Mouse (Mus musculus) adrenal gland, adult (tissue): ENCODE data around the gene Nudt22.

Experiments used
- DNase-seq, 2 experiments: peaks; one replicate each; pipeline ENCODE4 v3.0.0; 2022 to 2023; ENCODE audit warnings: low spot score in 1 of 2; ENCODE audit not compliant: inconsistent age in 2 of 2

The Nudt22 gene

DNA sequence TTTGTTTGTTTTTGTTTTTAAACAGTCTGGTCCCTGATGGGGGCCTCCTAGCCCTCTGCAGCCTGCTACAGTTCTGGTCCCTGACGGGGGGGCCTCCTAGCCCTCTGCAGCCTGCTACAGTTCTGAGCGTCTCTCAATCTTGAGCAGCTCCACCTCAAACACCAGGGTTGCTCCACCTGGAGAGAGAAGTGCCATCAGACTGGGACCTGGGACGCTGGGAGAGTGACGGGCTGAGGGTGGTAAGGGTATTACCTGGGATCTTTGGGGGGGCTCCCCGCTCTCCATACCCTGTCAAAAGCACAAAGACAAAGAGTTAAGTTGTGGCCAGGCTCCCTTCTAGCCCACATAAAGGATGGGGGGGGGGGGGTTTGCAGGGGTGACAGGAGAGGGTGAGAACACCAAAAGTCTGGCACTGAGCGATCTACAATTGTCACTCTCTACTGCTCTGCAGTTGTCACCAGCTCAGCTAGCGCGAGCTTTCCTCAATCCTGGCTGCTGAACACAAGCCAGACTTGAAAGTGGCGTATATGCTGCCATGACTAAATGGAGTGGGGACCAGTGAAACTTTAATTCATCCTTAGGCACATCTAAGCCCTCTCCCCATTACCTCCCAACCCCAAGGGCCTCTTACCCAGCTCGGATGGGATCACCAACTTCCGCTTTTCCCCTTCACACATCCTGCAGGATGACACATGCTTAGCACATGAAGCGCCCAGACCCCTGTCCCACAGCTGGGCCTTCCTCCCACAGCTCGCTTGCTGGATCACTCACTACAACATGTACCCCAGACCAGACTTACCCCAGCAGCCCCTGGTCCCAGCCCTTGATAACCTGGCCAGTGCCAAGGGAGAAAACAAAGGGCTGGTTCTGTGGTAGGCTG lies 17.9 kb downstream of the Nudt22 start:
- peak in 1 of 2 experiments; percentile 70 for DNase-seq

DNA sequence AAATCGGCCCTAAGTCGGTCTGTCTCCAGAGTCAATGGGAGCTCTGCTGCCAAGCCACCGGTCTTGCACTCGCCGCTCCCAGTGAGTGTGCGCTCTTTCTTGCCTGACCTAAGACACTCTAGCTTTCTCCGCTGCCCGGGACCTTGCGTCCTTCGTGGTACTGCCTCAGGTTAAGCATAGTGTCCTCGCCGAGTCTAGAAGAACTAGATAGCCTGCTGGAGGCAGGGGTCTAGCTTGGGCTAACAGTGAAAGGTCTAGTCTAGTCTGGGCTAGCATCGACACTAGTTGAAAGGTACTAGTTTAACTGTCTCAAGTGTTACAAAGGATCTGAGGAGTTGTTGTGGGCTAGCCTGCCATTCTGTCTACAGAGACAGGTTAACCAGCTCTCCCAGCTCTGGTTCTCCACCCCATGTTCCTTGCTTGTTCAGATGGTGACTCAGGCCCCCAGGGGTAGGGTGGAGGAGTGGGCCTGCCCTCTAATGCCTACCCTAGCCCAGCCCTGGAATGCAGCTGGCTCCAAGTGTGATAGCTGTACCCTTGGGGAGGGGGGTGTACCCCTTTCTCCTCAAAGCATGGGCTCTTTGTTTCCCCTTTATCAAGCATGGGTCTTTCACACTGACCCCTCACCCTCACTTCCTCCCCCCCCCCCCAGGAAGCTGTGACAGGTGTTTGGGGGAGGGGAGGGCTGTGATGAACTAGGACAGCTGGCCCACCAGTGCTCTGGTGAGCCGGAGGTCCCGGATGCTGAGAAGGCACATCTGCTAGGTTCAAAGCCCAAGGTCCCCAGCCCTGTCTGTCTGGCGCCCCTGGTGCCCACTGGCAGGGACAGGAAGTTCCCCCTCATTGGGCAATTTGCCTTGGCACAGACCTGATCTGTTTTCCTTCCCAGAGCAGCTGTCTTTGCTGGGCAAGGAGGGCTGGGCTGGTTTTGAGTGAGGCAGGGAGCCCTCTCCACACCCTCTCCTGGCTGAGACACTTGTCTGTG lies 20.1 kb downstream of the Nudt22 start, which contains the start of gene Plcb3:
Plcb3 (minus strand) TSS at position 934 of the 985 bp plus-strand sequence.
- peak; percentile 86 to 90 for DNase-seq

DNA sequence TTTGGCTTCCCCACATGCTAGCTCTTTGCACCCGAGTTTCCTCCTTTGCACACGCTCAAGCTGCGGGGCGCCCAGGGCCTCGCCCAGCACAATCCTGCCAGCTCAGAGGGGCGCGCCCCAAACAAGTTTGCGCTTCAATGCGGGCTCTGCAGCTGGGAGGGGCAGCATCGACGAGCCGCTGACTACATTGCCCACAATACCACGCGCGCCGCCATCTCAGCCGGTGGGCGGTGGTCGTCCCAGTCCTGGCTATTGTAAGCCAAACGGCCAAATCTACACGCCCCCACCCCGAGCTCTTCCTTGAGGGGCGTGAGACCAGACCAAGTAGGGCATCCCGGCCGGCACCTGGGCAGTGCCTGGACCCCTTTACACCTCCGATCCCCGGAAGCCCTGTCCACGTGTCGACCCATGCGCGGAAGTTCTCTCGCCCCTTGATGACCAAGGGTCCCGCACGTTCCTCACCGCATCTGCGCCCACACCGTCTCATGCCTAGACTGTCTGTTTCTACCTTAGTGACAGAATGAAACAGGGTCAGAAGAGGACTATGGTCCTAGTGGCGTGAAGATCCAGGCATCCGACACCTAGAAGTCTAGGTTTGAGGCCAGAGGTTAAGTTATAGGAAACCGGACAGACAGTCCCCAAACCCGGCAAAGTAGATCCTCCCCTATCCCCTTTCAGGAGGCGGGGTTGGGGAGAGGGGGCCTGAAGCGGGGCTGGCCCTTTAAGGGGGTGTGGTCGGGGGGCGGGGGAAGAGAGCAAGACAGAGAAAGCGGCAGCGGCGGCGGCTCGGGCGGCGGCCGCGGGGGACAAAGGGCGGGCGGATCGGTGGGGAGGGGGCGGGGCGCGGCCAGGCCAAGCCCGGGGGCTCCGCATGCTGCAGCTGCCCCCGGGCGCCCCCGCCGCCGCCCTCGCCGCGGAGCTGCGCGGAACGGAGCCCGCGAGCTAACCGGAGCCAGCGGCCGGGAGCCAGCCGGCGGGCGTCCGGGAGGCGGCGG lies 21.4 kb downstream of the Nudt22 start, which contains the start of gene Ppp1r14b:
Ppp1r14b (plus strand) TSS at position 758 of the 995 bp plus-strand sequence.
- DNase-seq = peak; percentile 86 to 95

DNA sequence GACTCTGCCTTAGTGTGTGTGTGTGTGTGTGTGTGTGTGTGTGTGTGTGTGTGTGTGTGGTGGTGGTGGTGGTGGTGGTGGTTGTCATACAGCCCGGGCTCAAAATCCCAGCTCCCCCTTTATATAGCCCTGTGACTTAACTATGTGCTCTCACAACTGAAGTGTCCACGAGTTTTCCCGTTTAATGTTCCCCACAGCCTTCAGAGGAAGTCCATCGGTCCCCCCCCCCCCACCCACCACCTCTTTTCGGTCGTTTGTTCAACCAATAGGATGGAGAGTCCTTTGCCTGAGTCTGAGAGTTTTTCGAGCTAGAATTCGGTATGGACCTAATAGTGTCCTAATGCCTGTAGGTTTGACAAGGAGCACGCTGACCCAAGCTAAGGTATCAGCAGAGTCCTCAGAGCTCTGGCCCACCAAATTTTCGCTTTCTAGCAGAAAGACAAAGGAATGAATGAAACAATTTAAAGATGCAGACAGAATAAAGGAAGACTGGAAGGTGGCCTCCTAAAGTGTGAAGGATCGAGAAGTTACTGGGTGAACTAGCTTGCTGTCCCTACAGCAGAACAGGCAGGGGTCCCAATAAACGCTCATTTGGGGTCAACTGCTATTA lies 22.2 kb downstream of the Nudt22 start:
- no peak for DNase-seq

DNA sequence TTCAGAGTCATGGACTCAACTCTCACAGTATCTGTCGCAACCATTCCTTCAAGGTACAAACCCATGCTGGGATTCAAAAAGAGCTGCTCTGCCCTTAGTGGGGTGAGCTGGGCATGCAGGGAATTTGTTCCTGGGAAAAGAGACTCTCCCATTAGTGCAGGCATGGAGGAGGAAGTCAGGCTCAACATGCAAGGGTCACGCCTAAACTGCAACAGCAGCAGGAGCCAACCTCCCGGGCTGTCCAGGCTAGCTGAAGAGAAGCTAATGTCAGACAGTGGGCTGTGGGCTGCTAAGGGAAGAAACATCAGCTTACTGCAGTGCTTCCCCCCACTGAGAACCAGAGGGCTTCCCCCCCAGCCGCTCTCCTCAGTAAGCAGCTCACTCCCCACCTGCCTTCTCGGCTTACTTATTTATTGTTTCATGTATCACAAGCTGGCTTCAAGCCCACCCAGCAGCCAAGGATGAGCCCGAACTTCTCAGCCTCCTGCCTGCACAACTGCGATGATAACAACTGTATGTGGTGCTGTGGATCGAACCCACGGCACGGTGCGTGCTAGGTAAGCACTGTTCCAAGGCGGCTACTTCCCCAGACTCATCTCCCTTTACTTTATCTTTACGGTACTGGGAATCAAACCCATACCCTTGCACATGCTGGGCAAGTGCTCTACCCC lies 23.5 kb downstream of the Nudt22 start:
- peak in 1 of 2 experiments; percentile 59 for DNase-seq

DNA sequence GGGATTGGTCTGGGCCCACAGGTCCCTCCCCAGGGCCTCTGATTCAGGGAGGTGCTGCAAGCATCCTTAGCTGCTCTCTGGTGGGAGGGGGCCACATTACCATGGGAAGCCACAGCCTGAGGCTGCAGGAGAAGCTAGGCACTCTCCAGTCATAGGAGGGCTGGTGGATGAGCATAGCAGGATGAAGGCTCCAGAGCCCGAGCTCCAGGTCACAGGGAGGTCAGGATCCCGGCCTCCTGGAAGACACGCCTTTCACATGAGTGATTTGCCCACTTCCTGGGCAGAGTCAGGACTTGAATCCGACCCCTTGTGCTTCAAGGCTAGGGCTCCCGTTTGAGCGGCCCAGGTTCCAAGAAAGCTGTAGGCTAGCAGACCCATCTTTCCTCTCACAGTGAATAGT lies 24.3 kb downstream of the Nudt22 start:
- DNase-seq = no peak

DNA sequence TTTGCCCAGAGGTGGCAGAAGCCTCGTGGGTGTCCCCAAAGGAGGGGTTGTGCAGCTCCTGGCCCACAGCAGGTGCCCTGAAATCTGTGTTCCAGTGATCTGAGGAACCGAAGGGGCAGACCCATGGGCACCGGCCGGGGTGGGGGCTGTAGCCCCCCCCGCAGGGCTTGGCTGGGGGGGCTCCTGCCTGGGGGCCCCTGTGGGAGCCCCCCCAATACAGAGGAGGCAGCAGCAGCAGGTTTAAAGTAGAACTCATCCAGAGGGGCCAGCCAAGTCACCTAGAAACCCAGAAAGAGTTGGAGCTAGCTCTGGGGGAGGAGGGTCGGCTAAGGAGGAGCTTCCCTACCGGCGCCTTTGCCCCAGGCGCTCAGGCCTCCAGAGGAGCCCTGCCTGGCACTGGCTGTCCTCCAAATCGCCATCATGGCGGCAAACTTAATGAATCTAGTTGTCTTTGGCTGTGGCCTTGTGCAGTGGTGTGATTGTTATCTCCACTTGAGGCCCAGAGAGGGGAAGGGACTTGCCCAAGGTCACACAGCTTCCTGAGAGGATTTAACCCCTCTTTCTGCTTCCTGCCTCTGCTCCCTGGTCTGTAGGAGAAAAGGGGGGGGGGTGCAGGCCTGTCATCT lies 25.3 kb downstream of the Nudt22 start:
- DNase-seq = peak; percentile 77 to 84

DNA sequence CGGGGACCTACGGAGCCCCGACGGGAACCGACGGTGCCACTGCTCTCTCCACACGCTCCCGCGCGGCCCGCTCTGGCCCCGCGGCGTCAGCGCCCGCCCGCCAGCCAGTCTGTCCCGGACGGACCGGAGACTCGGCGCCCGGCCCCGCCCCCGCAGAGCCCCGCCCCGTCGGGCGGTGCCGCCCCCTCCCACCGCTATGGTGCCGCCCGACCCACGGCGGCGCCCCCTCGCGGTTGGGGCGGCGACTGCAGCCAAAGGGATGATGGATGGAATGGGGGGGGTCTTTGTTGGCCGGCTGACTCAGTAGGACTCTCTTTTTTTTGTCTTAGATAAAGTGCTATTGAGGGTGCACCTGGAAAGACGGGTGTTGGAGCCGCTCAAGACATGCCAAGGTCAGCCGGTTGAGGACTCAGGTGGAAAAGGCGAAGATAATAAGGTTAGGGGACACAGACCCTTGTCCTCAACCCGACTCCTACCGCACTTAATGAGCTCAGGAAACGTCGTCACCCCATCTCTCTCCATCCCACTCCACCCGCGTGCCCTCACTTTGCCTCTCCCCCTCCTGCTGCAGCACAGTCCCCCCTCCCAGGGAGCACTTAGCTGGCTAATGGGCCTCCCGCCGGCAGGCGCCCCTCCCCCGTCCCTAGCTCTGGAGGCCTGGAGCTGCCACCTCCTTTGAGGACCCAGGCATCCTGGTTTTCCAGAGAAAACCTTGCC lies 26.1 kb downstream of the Nudt22 start:
- peak; percentile 85 to 93 for DNase-seq

DNA sequence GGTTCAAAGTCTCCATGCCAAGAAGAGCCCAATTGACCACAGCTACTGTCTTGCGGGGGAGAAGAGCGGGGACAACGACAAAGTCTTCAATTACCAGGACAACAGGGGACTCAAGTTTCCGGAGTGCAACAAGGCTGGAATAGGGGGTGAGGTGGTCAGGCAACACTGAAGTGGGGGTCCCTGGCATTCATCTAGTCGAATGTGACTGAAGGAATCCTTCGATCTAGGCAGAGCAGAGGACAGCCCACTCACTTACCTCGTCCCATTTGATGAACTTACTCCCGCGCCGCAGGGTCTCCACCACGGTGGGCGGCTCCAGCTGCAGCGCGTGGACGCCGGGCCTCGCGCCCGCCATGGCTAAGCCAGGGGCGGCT lies 26.6 kb downstream of the Nudt22 start:
- DNase-seq = no peak

DNA sequence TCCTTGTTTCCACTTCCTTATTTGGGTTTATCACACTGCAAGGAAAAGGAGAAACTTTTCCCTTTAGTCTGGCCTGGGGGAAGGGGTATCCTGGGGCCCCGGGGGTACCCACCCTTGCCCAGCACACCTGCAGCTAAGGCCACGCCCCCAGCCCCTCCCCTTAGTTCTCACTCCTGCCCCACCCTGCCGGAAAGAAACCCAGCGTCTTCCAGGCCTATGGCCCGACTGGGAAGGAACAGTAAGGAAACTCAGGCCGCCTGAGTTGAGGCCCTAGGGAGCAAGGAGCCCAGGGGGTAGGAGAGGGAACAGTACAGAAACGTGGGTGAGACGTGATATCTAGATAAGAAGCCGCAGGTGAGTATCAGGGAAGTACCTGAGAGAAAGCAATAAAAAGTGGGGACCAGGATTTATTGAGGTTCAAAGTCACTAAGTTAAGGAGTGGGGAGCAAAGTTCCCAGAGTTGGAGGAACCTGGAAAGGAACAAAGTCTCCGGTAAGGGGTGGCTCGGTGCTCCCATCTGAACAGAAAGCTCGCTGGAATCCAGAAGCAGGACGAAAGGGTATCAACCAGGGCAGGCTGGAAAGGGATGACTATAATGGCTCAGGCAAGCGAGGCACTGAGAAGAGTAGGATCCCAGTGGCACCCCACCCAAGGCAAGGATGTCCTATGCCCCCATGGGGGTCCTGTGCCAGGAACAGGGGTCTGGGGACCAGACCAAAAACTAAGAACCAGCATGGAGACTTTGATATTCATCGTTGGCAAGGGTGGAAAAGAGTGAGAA lies 27.2 kb downstream of the Nudt22 start:
- peak in 1 of 2 experiments; percentile 69 for DNase-seq

DNA sequence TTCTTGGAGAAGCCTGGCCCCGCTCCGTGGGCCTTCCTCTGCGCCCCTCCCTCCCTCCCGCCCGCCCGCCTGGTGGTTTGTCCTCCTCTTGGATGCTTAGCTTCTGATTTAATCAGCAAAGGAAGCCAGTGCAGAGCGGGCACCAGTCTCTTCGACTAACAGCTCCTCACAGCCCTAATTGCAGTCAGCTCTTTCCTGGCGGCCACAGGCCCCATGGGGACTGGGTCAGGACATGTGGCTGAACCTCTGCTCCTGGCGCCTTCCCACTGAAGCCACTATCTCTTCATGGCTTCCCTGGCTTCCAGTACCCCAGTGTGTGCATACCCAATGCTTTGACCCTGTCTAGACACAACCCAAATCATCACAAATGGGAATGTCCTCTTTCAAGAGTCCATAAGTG lies 39.5 kb downstream of the Nudt22 start:
- peak in 1 of 2 experiments; percentile 49 for DNase-seq

DNA sequence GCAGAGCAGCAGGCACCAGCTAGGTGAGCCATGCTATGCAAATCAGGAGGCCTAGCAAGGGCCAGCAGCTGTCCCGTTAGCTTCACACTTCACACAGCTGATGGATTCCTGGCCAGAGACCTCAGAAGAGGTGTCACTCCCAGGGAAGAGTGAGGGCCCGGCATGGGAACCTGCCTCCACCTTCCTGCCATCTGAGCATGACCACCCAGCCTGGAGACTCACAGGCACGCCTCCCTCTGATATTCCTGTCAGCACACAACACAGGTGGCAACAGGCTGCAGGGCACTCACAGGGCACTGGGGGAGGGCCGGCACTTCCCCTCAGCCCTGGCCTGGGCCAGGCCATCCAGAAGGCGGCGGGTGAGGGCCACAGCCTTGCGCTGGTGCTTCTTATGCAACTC lies 40.5 kb downstream of the Nudt22 start:
- no peak for DNase-seq

DNA sequence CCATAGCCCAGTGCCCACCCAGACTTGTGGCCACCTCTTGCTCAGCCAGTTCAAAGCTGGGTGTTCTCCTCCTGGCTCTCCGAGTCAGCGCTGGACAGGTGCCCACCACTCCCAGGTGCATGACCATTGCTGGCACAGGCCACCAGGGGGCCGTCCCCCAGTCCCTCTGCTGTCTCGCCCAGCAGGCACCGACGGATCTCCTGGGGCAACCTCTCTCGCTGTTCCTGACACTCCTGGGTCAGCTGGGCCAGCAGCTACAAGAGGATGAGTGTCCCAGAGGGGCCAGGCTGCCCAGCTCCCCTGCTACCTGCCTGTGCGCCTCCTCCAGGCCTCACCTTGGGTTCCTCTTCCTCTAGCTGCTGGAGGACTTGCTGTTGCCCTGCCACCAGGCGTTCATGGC lies 41.9 kb downstream of the Nudt22 start:
- peak; percentile 72 to 80 for DNase-seq

DNA sequence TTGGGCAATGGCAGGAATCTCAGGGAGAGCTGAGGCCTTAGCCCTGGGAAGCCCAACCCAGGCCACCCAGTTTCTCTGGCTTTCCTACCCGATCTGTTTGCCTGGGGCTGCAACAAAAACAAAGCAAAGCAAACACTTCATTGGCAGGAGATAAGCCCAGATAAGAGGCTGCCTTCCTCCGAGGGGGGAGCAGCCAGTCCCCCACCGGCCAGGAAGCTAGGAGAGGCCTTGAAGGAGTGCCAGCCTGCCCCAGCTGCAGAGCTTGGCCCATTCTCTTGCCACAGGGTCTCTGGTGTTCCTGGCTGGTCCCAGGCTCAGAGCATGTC lies 43.2 kb downstream of the Nudt22 start:
- peak; percentile 90 to 93 for DNase-seq

DNA sequence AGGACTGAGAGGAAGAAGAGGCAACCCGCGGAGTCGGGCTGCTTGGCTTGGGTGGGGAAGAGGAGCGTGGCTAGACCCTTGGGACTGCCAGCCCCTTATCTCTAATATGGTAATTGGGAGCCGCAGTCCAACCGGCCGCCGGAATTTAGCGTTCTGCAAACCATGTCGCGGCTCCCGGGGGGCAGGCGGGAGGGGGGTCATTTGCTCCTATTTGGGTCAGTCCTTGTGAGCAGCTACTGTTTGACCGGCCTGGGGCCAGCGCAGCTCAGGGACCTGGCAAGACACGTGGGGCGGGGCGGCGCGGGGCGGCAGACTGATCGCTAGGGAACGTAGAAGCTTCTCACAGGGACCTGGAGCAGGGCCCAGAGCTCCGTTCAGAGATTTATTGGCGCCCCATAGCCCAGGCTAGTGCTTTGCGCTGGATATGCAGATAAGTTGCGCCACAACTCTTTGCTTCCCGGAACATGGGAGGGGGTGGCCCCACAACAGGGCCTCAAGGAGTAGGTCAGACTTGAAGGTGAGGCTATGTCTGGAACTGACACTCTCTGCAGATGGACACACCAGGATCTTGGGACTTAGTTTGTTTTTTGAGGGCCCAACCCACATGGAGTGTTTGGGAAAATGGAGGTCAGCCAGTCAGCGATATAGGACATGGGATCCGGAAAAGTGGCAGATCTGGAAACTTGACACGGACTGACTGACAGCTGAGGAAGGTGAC lies 43.8 kb downstream of the Nudt22 start:
- peak; percentile 92 to 96 for DNase-seq

DNA sequence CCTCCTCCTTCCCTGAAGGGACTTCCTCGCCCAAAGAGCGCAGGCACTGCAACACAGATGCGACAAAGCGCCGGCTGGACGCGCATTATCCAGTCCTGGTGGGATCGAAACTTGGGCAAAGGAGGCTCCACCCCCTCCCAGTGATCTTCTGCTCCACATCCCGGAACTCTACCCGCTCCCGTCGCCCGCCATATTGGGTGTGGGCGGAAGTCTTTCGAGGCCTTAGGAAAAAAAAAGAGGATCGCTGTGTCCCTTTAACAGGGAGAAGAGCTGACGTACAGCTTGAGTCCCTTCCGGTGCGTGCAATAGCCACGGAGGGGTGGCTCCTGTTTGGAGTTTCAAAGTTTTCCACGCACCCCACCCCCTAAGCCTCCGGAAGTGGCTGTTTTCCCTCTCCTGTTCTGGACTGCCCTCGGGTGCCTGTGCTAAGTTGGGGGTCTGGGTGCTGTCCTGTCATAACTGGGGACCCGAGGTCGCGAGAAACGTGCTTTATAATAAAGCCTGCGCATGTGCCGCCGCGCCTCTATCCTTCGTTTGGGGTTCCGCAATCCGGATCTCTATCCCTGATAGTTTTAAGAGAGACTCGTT lies 44.4 kb downstream of the Nudt22 start:
- peak; percentile 97 to 99 for DNase-seq
